Mouse (Mus musculus) G1E (cell line): ENCODE data around the gene Shisa7. TPM values are rescaled to one million over a fixed set of nuclear protein-coding genes. Genes with fewer than 3 reads are reported as not detected.
"Not testable (repeated sequence)": the region's sequence is repeated elsewhere in the genome, so short reads cannot be mapped to it uniquely, and the experiment has no call there.

Source experiments
- ATAC-seq: 2 replicates; pipeline ENCODE4 v1.8.0; 2016; ENCODE audit warnings: mild to moderate bottlenecking; ENCODE audit not compliant: insufficient number of reproducible peaks, poor library complexity, low FRiP score, severe bottlenecking; ENCODE audit errors: extremely low read depth
- DNase-seq: peaks from one replicate; pipeline ENCODE4 v3.0.0; 2012; ENCODE audit warnings: low spot score
- H3K27me3 ChIP-seq: 2 replicates; pipeline ENCODE4 v1.6.1; 2012; ENCODE audit warnings: mild to moderate bottlenecking, low read length, inconsistent platforms; ENCODE audit not compliant: insufficient read depth
- H3K36me3 ChIP-seq: replicated peaks from 2 replicates; pipeline ENCODE3; 2012; ENCODE audit warnings: mild to moderate bottlenecking, inconsistent platforms
- H3K4me1 ChIP-seq: 2 replicates; pipeline ENCODE4 v1.6.1; 2012; ENCODE audit warnings: low read depth, low read length, inconsistent platforms, mixed read lengths; ENCODE audit not compliant: insufficient read depth
- H3K4me3 ChIP-seq: 2 replicates; pipeline ENCODE4 v1.5.1; 2012; ENCODE audit warnings: low read depth, mild to moderate bottlenecking, inconsistent platforms, low read length, moderate library complexity, mixed read lengths
- H3K9me3 ChIP-seq: replicated peaks from 2 replicates; pipeline ENCODE4 v1.6.1; 2012; ENCODE audit warnings: inconsistent platforms
- CTCF ChIP-seq: IDR thresholded peaks from 2 replicates; pipeline ENCODE4 v1.5.1; 2012; ENCODE audit warnings: low read depth, low read length, inconsistent platforms, mixed read lengths
- GATA1 ChIP-seq: IDR thresholded peaks from 2 replicates; pipeline ENCODE4 v1.6.1; 2012; ENCODE audit warnings: borderline replicate concordance, low read length, inconsistent platforms, mixed read lengths
- GATA2 ChIP-seq: IDR thresholded peaks from 2 replicates; pipeline ENCODE4 v1.6.1; 2012; ENCODE audit warnings: low read depth, low read length, inconsistent platforms, borderline replicate concordance
- POLR2AphosphoS5 ChIP-seq: IDR thresholded peaks from 2 replicates; pipeline ENCODE4 v1.6.1; 2012; ENCODE audit warnings: low read depth, low read length, inconsistent platforms; ENCODE audit not compliant: insufficient replicate concordance
- TAL1 ChIP-seq: conservative IDR thresholded peaks from 2 replicates; pipeline ENCODE4 v1.6.1; 2012; ENCODE audit warnings: low read depth, low read length, inconsistent platforms, mixed read lengths
- polyA plus RNA-seq: library from polyadenylated mRNA; stranded (reverse); fragments of >175 nt; gene quantifications from 2 replicates; pipeline ENCODE4 v1.2.3, GENCODE M21; 2012
- total RNA-seq, 2 experiments: library from RNA; stranded (forward) in 1 of 2; stranded (reverse) in 1 of 2; fragments of 200-1000 nt in 1 of 2; fragments of >200 nt in 1 of 2; fragmentation: Nextera tagmentation in 1 of 2; gene quantifications; 2 replicates each; pipeline ENCODE4 v1.2.3; 2014 to 2017

The Shisa7 gene
- total RNA-seq (2014; fragmentation: Nextera tagmentation) (not detected in 2 replicates), total RNA-seq (2017) (0.06 and 0.22 TPM in 2 replicates), polyA plus RNA-seq (not detected in 2 replicates)

DNA sequence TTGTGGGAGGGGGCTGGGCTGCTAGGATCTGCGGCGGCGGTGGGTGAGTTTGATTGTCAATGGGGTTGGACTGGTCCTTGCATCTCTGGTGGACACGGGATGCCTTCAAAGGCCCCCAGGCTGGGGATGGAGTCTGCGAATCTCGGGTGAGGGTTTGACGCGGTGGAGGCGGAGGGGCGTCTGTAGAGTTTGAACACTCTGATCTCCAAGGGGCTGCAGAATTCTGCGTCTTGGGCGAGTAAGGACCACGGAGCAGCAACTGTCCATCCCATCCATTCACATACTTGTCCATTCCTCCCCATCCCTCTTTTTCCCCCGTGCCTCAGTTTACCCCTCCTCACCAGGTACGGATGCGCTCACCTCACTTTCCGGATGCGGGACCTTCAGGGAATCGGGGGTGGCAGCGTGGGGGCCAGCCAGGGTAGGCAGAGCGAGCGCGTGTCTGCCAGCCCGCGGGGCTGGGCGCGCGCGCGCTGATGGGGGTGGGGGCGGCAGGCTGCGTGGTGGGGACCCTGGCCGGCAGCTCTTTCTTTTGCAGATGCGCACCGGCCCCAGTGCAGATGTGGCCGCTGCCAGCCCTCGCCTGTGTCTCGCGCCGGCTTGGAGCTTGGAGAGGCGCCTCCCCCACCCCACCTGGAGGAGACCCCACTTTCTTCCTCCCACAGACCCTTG is at the start of gene Shisa7:
Shisa7 (minus strand) TSS at position 452 of the 672 bp plus-strand sequence.
- H3K27me3 ChIP-seq, result peaks cover 20% of the 10 kb centered on the region
- H3K9me3 ChIP-seq, result no peaks in the 10 kb centered on the region
- H3K36me3 ChIP-seq, result no peaks in the 10 kb centered on the region
- no peak for DNase-seq
- no peak for TF ChIP-seq GATA1
- no peak for TF ChIP-seq TAL1
- TF ChIP-seq GATA2, result no peak
- TF ChIP-seq CTCF, result no peak
- TF ChIP-seq POLR2AphosphoS5, result no peak
- 0 out of 2 replicates have a peak, but pooled peaks cover 4% of the 10 kb centered on the region for H3K4me1 ChIP-seq
- H3K4me3 ChIP-seq, result no peak within 1 kb of the TSS
- ATAC-seq, result no peak

GRCm38 (mm10) chr7:4886680-4887079 is 42.2 kb upstream of the Shisa7 start:
- no peaks in the 10 kb centered on the region for H3K27me3 ChIP-seq
- DNase-seq (no peak), ATAC-seq (no peak)
- no peaks in the 10 kb centered on the region for H3K9me3 ChIP-seq
- peaks cover 37% of the 10 kb centered on the region for H3K36me3 ChIP-seq
- no peaks in the 10 kb centered on the region for H3K4me1 ChIP-seq
- no peak overlapping the region for H3K4me3 ChIP-seq
- no peak for TF ChIP-seq TAL1

DNA sequence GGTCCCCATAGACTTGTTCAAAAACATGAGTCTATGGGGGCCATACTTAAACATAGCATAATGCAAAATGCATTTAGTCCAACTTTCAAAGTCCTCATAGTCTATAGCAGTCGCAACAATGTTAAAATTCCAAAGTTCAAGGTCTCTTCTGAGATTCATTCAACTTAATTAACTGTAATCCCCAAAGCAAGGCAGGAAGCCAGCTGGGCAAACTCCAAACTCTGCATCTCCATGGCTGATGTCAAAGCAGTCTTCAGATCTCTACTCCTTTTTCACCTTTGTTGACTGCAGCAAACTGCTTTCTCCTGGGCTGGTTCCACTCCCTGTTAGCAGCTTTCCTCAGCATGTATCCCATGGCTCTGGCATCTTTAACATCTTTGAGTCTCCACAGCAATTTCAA is 34.5 kb upstream of the Shisa7 start:
- not testable (repeated sequence) for ATAC-seq, H3K9me3 ChIP-seq, H3K27me3 ChIP-seq, H3K4me3 ChIP-seq, H3K36me3 ChIP-seq, DNase-seq
- H3K4me1 ChIP-seq, result peaks cover 26% of the 10 kb centered on the region

DNA sequence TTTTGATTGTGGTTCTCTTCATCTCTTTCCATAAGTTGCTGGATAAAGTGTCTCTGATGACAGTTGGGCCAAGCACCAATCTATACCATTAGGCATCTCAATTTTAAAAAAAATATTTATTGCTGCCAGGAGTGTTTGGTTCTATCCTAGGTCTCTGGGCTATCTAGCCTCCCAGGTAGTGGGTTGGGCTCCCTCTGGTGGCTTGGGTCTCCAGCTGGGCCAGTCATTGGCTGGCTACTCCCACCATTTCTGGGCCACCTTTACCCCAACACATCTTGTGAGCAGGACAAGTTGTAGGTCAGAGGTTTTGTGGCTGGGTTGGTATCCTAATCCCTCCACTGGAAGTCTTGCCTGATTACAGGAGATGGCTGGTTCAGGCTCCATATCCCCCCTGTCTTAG is 33.7 kb upstream of the Shisa7 start:
- DNase-seq (no peak), ATAC-seq (no peak)
- H3K36me3 ChIP-seq, result peaks cover 4% of the 10 kb centered on the region
- TF ChIP-seq GATA2 (no peak), CTCF (no peak), TAL1 (no peak), POLR2AphosphoS5 (no peak), GATA1 (no peak)
- peaks cover 29% of the 10 kb centered on the region for H3K4me1 ChIP-seq
- H3K4me3 ChIP-seq, result no peak overlapping the region
- H3K27me3 ChIP-seq, result no peaks in the 10 kb centered on the region
- H3K9me3 ChIP-seq, result no peaks in the 10 kb centered on the region

GRCm38 (mm10) chr7:4877226-4877625 is 32.7 kb upstream of the Shisa7 start:
- Histone ChIP-seq H3K9me3 (no peaks in the 10 kb centered on the region), H3K27me3 (no peaks in the 10 kb centered on the region), H3K4me1 (peaks cover 29% of the 10 kb centered on the region), H3K4me3 (peak overlapping the region; percentile 74), H3K36me3 (peaks cover 4% of the 10 kb centered on the region)
- DNase-seq, result no peak
- ATAC-seq, result peak; percentile 9; the same call in 1 of the 2 replicates
- no peak for TF ChIP-seq GATA1
- TF ChIP-seq TAL1, result no peak
- TF ChIP-seq GATA2, result no peak
- TF ChIP-seq POLR2AphosphoS5, result no peak
- no peak for TF ChIP-seq CTCF

DNA sequence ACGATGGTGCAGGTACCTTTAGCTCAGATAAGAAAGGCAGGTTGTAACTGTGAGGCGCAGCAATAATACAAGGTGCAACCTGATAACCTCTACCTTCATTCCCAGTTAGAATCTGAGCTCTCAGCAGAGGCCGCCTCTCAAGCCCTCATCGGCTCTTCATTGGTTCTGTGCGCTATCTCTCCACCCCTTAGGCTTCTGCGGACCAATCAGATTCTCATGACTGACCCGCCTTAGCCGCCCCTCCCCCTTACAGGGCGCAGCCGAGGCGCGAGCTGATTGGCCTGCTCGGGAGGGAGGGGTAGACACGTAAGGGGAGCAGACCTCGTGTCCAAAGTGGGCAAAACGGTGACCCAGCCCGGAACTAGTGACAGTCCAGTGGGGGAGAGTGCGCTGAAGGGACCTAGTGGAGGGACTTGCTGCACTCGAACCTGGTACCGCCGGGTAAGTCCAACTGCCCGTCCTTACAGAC is 32.3 kb upstream of the Shisa7 start, which contains the start of gene Isoc2a:
Isoc2a (plus strand) TSS at position 401 of the 469 bp plus-strand sequence.
- Histone ChIP-seq H3K9me3 (no peaks in the 10 kb centered on the region), H3K4me1 (peaks cover 29% of the 10 kb centered on the region), H3K27me3 (no peaks in the 10 kb centered on the region), H3K4me3 (peak within 1 kb of the TSS; percentile 74), H3K36me3 (peaks cover under 1% of the 10 kb centered on the region)
- DNase-seq, result peak; percentile 99
- ATAC-seq, result peak; percentile 100
- no peak for TF ChIP-seq GATA1
- peak; percentile 60; the same call in 1 of the 2 replicates for TF ChIP-seq POLR2AphosphoS5

DNA sequence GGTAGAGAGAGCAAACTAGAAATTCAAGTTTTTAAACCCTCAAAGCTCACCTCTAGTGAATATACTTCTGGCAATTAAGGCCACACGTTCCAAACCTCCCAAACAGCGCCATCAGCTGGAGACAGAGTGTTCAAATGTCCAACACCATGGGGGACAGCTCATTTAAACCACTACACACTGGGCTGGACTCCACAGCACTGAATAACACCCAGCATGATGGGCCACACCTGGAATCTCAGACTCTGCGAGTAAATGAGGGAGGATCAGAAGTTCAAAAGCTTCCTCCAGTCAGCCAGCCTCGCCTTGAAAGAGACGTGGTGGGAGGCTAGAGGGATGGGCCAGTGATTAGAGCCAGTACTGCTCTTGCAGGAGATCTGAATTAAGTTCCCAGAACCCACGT is 25.6 kb upstream of the Shisa7 start, which contains the start of gene Isoc2b:
Isoc2b (minus strand) TSS at position 126 of the 400 bp plus-strand sequence.
- no peak within 1 kb of the TSS for H3K4me3 ChIP-seq
- no peaks in the 10 kb centered on the region for H3K9me3 ChIP-seq
- no peak for ATAC-seq
- peaks cover 10% of the 10 kb centered on the region for H3K27me3 ChIP-seq
- H3K4me1 ChIP-seq, result peaks cover 26% of the 10 kb centered on the region
- TF ChIP-seq POLR2AphosphoS5 (no peak), GATA1 (no peak), CTCF (no peak), TAL1 (no peak), GATA2 (no peak)
- no peaks in the 10 kb centered on the region for H3K36me3 ChIP-seq
- no peak for DNase-seq
